9 mouse cellular contexts compared by ENCODE assay signal in genomic region chr7:98084541-98085293, GRCm38 (mm10). TPM values are rescaled to one million over a fixed set of nuclear protein-coding genes. Genes with fewer than 3 reads are reported as not detected.
DNase-seq lines count a peak whose midpoint lies in the region; ATAC-seq and TF ChIP-seq lines count a peak whose summit lies in the region.
"Had no signal": no experiment of that assay in that cellular context is flagged by ENCODE, and none has a peak within 500 bp of the region (broad histone marks: within the 10 kb centered on the region; RNA-seq: fewer than 3 reads in every experiment).

No protein-coding gene starts in this region.

- DNase-seq in hindbrain, embryonic 14.5 days (ENCODE audit: low spot score): no peak
- no peak for DNase-seq in limb, embryonic 14.5 days (ENCODE audit: low spot score)
- no peak for DNase-seq in left cerebral cortex, postnatal 10 days (ENCODE audit: extremely low spot score in 1 of 2, low spot score in 2 of 2)
- no peak for DNase-seq in cerebellum, adult 18-20 months
- DNase-seq: midbrain, embryonic 14.5 days had no signal

- intact Hi-C loops in left cerebral cortex, postnatal 10 days (cut with DNase I): loop anchor here (10.0 kb wide), 1 partner anchor 340 kb away; no protein-coding TSS in a partner anchor

- H3K9ac ChIP-seq in hindbrain, embryonic 16.5 days (ENCODE audit: low read depth, low read length): peak overlapping the region; percentile 9; the same call in 1 of the 2 replicates
- H3K9ac ChIP-seq in hindbrain, embryonic 14.5 days: no peak overlapping the region
- H3K9ac ChIP-seq in heart, embryonic 15.5 days: 0 out of 2 replicates have a peak overlapping the region, but pooled peaks have one; percentile 31
- H3K9ac ChIP-seq in limb, embryonic 14.5 days (ENCODE audit: low read depth, low read length, severe bottlenecking): peak overlapping the region; percentile 28; the same call in 1 of the 2 replicates

- ATAC-seq in hindbrain, embryonic 16.5 days: no peak
- ATAC-seq in hindbrain, embryonic 14.5 days (ENCODE audit: low FRiP score): no peak
- no peak; the same call in 1 of the 2 replicates for ATAC-seq in heart, embryonic 15.5 days (replicated peaks; ENCODE audit: insufficient number of reproducible peaks, insufficient read depth, low FRiP score, low read depth)
- no peak for ATAC-seq in limb, embryonic 14.5 days (ENCODE audit: low FRiP score, low read depth)
- ATAC-seq in megakaryocyte progenitor cell, adult 5-6 weeks (replicated peaks; ENCODE audit: poor library complexity): peak; percentile 49
- ATAC-seq in activated CD4-positive, CD25-positive, alpha-beta regulatory T cell, adult 4 months: no peak

- no peaks in the 10 kb centered on the region for H3K9me3 ChIP-seq in hindbrain, embryonic 16.5 days (ENCODE audit: control insufficient read depth, low read length)
- no peaks in the 10 kb centered on the region for H3K9me3 ChIP-seq in hindbrain, embryonic 14.5 days (ENCODE audit: control insufficient read depth, low read length)
- H3K9me3 ChIP-seq in heart, embryonic 15.5 days (replicated peaks): no peaks in the 10 kb centered on the region
- no peaks in the 10 kb centered on the region for H3K9me3 ChIP-seq in limb, embryonic 14.5 days (ENCODE audit: control insufficient read depth, low read length)

- H3K36me3 ChIP-seq in hindbrain, embryonic 16.5 days (ENCODE audit: control insufficient read depth, insufficient read depth, low read length): 0 out of 2 replicates have a peak, but pooled peaks cover 2% of the 10 kb centered on the region
- peaks cover 5% of the 10 kb centered on the region for H3K36me3 ChIP-seq in hindbrain, embryonic 14.5 days (replicated peaks; ENCODE audit: control insufficient read depth, insufficient read depth)
- H3K36me3 ChIP-seq in heart, embryonic 15.5 days: no peaks in the 10 kb centered on the region
- H3K36me3 ChIP-seq in limb, embryonic 14.5 days (ENCODE audit: control insufficient read depth, insufficient read depth, low read length): no peaks in the 10 kb centered on the region

- no peak for TF ChIP-seq POLR2A in limb, embryonic 14.5 days (IDR thresholded peaks at IDR 0.05; ENCODE audit: borderline replicate concordance, extremely low read depth, insufficient read depth, insufficient read length)

- no peaks in the 10 kb centered on the region for H3K4me1 ChIP-seq in hindbrain, embryonic 16.5 days (ENCODE audit: control insufficient read depth, insufficient read depth, low read depth, low read length)
- H3K4me1 ChIP-seq in hindbrain, embryonic 14.5 days (replicated peaks; ENCODE audit: control insufficient read depth, insufficient read depth, low read length): peaks cover 6% of the 10 kb centered on the region; the same call in 1 of the 2 replicates
- H3K4me1 ChIP-seq in heart, embryonic 15.5 days (replicated peaks): peaks cover 23% of the 10 kb centered on the region
- H3K4me1 ChIP-seq in limb, embryonic 14.5 days (ENCODE audit: control insufficient read depth, insufficient read depth, low read length): peaks cover 11% of the 10 kb centered on the region

- H3K4me3 ChIP-seq in hindbrain, embryonic 16.5 days (ENCODE audit: low read length): no peak overlapping the region
- H3K4me3 ChIP-seq in hindbrain, embryonic 14.5 days (replicated peaks; ENCODE audit: low read length): no peak overlapping the region
- H3K4me3 ChIP-seq in heart, embryonic 15.5 days: no peak overlapping the region
- H3K4me3 ChIP-seq in limb, embryonic 14.5 days (replicated peaks; ENCODE audit: low read length): no peak overlapping the region

- 61% methylated on average over 12 of the region's 12 CpGs for WGBS in hindbrain, embryonic 16.5 days
- 64% methylated on average over 12 of the region's 12 CpGs for WGBS in hindbrain, embryonic 14.5 days
- 37% methylated on average over 12 of the region's 12 CpGs for WGBS in heart, embryonic 15.5 days
- 51% methylated on average over 12 of the region's 12 CpGs for WGBS in limb, embryonic 14.5 days

- H3K4me2 ChIP-seq in hindbrain, embryonic 16.5 days (ENCODE audit: low read length): no peak overlapping the region
- no peak overlapping the region for H3K4me2 ChIP-seq in hindbrain, embryonic 14.5 days (replicated peaks)
- H3K4me2 ChIP-seq in heart, embryonic 15.5 days: peak overlapping the region; percentile 28
- no peak overlapping the region for H3K4me2 ChIP-seq in limb, embryonic 14.5 days (replicated peaks; ENCODE audit: low read depth, low read length, severe bottlenecking)

- H3K27me3 ChIP-seq in hindbrain, embryonic 16.5 days (replicated peaks; ENCODE audit: control insufficient read depth, insufficient read depth, low read length): no peaks in the 10 kb centered on the region
- H3K27me3 ChIP-seq in hindbrain, embryonic 14.5 days (ENCODE audit: control insufficient read depth, insufficient read depth, low read length): no peaks in the 10 kb centered on the region
- H3K27me3 ChIP-seq in heart, embryonic 15.5 days: no peaks in the 10 kb centered on the region
- H3K27me3 ChIP-seq in limb, embryonic 14.5 days (ENCODE audit: control insufficient read depth, insufficient read depth, low read length): no peaks in the 10 kb centered on the region

- no peak overlapping the region for H3K27ac ChIP-seq in hindbrain, embryonic 16.5 days (ENCODE audit: low read depth, low read length)
- H3K27ac ChIP-seq in hindbrain, embryonic 14.5 days: no peak overlapping the region
- peak overlapping the region; percentile 57 for H3K27ac ChIP-seq in heart, embryonic 15.5 days
- 0 out of 2 replicates have a peak overlapping the region, but pooled peaks have one; percentile 8 for H3K27ac ChIP-seq in limb, embryonic 14.5 days (replicated peaks; ENCODE audit: low read depth, low read length)

RNA-seq across cellular contexts. Expression of gene Myo7a, which starts 34.6 kb away (rescaled TPM):
- 13.9 and 22.8 TPM in 2 replicates for polyA plus RNA-seq in hindbrain, embryonic 16.5 days (2015; fragmentation: Nextera tagmentation; extraction: Ambion mirVana)
- polyA plus RNA-seq in hindbrain, embryonic 14.5 days (2014; fragmentation: Nextera tagmentation; extraction: Ambion mirVana): 20.0 and 24.3 TPM in 2 replicates
- polyA plus RNA-seq in heart, embryonic 15.5 days (2015; fragmentation: Nextera tagmentation; extraction: Ambion mirVana): 5.1 and 7.5 TPM in 2 replicates
- polyA plus RNA-seq in limb, embryonic 14.5 days (2012; rRNA removed): 18.1 and 24.0 TPM in 2 replicates
- 8.1 and 11.3 TPM in 2 replicates for polyA plus RNA-seq in limb, embryonic 14.5 days (2014; fragmentation: Nextera tagmentation; extraction: Ambion mirVana)
- total RNA-seq in megakaryocyte progenitor cell, adult 5-6 weeks (2015): 16.0 and 17.1 TPM in 2 replicates
- total RNA-seq in megakaryocyte progenitor cell, adult 5-6 weeks (2017): 22.0 and 29.0 TPM in 2 replicates
- 10 to 100 TPM; 16.5 to 16.7 TPM for total RNA-seq in left cerebral cortex, postnatal 10 days (2021)
- 1 to 10 TPM; 1.1 to 1.6 TPM for polyA plus RNA-seq in activated CD4-positive, CD25-positive, alpha-beta regulatory T cell, adult 4 months (2017; shearing (Covaris generic))

Comparison
In these comparisons a context has a peak if more than half of its experiments do, and no peak if none do; other contexts are left out.
1. H3K27ac ChIP-seq: peak in heart, embryonic 15.5 days (single experiment) and limb, embryonic 14.5 days (single experiment); none in hindbrain, embryonic 16.5 days (single experiment) and hindbrain, embryonic 14.5 days (single experiment).